8 mouse cellular contexts compared by ENCODE assay signal in the genomic region with DNA sequence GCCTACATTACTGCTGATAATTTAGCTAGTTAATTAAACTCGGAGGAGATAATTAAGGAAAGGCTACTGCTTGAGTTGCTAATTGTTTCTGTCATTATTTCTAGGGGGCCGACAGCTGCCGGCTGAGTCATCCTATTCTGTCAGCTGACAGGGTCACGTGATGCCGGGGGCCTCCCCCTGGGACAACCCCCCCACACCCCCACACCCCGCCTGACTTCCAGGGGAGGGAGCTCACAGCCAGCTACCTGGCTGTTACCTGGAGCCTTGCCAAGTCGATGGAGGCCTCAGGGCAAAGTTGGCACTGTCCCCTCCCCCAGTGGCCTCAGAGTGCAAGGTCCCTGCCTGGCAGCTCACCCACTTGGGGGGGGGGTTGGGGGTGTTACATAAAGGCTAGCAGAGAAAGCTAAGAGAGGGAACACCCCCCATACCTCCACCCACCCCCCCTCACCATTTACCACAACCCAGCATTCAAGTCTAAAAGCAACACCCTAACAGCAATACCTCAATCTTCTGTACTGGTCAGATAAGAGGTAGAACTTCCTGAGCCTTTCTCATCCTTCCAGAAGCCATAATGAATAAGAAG. TPM values are rescaled to one million over a fixed set of nuclear protein-coding genes. Genes with fewer than 3 reads are reported as not detected.
DNase-seq lines count a peak whose midpoint lies in the region; ATAC-seq and TF ChIP-seq lines count a peak whose summit lies in the region.

No protein-coding gene starts in this region.

- H3K9me3 ChIP-seq in hindbrain, embryonic 13.5 days, result no peaks in the 10 kb centered on the region
- H3K9me3 ChIP-seq in hindbrain, embryonic 10.5 days, result no peaks in the 10 kb centered on the region
- no peaks in the 10 kb centered on the region for H3K9me3 ChIP-seq in intestine, embryonic 14.5 days (ENCODE audit: control insufficient read depth, low read length)
- H3K9me3 ChIP-seq in liver, postnatal 0 days (ENCODE audit: low read length), result no peaks in the 10 kb centered on the region

- peak; percentile 55; the same call in 1 of the 2 replicates for ATAC-seq in hindbrain, embryonic 13.5 days (ENCODE audit: low FRiP score)
- no peak; the same call in 1 of the 2 replicates for ATAC-seq in intestine, embryonic 14.5 days (replicated peaks; ENCODE audit: low FRiP score, low TSS enrichment, low read depth)
- peak; percentile 48; the same call in 1 of the 2 replicates for ATAC-seq in liver, postnatal 0 days
- no peak for ATAC-seq in frontal cortex, adult (ENCODE audit: low TSS enrichment)

- no peak overlapping the region for H3K27ac ChIP-seq in hindbrain, embryonic 13.5 days
- H3K27ac ChIP-seq in hindbrain, embryonic 10.5 days, result no peak overlapping the region
- H3K27ac ChIP-seq in intestine, embryonic 14.5 days (ENCODE audit: low read depth), result no peak overlapping the region
- no peak overlapping the region for H3K27ac ChIP-seq in liver, postnatal 0 days (ENCODE audit: low read depth)

- no peak for DNase-seq in hindbrain, embryonic 10.5 days (ENCODE audit: low spot score)
- peak; percentile 50 to 59 for DNase-seq in cerebellum, adult 18-20 months
- peak; percentile 64 for DNase-seq in intestine, embryonic 14.5 days (ENCODE audit: low spot score)
- peak; percentile 60 for DNase-seq in liver, postnatal 0 days
- no peak for DNase-seq in frontal cortex, postnatal 14 days (ENCODE audit: low spot score in 2 of 2)
- no peak for DNase-seq in ovary, postnatal 36 days (ENCODE audit: low spot score)

- H3K9ac ChIP-seq in hindbrain, embryonic 13.5 days, result no peak overlapping the region
- H3K9ac ChIP-seq in intestine, embryonic 14.5 days (ENCODE audit: low read length), result no peak overlapping the region
- H3K9ac ChIP-seq in liver, postnatal 0 days (replicated peaks), result no peak overlapping the region

- H3K4me3 ChIP-seq in hindbrain, embryonic 13.5 days, result no peak overlapping the region
- no peak overlapping the region for H3K4me3 ChIP-seq in hindbrain, embryonic 10.5 days
- no peak overlapping the region for H3K4me3 ChIP-seq in intestine, embryonic 14.5 days (ENCODE audit: low read depth, low read length)
- no peak overlapping the region for H3K4me3 ChIP-seq in liver, postnatal 0 days (ENCODE audit: low read depth, low read length)

- no peak for TF ChIP-seq EP300 in liver, postnatal 0 days (IDR thresholded peaks at IDR 0.05; ENCODE audit: low read depth)

- 26% methylated on average over 6 of the region's 7 CpGs for WGBS in hindbrain, embryonic 13.5 days
- WGBS in hindbrain, embryonic 10.5 days, result 45% methylated on average over 7 of the region's 7 CpGs
- WGBS in intestine, embryonic 14.5 days, result 29% methylated on average over 7 of the region's 7 CpGs
- 30% methylated on average over 6 of the region's 7 CpGs for WGBS in liver, postnatal 0 days (ENCODE audit: insufficient replicate concordance)

- 0 out of 2 replicates have a peak overlapping the region, but pooled peaks have one; percentile 26 for H3K4me2 ChIP-seq in hindbrain, embryonic 13.5 days
- H3K4me2 ChIP-seq in intestine, embryonic 14.5 days (ENCODE audit: low read length), result peak overlapping the region; percentile 20
- no peak overlapping the region for H3K4me2 ChIP-seq in liver, postnatal 0 days (ENCODE audit: low read depth, low read length)

- H3K36me3 ChIP-seq in hindbrain, embryonic 13.5 days, result no peaks in the 10 kb centered on the region
- no peaks in the 10 kb centered on the region for H3K36me3 ChIP-seq in hindbrain, embryonic 10.5 days
- H3K36me3 ChIP-seq in intestine, embryonic 14.5 days (ENCODE audit: control insufficient read depth, insufficient read depth, low read length), result no peaks in the 10 kb centered on the region
- H3K36me3 ChIP-seq in liver, postnatal 0 days (replicated peaks; ENCODE audit: insufficient read depth, low read length), result no peaks in the 10 kb centered on the region

- peaks cover 21% of the 10 kb centered on the region for H3K4me1 ChIP-seq in hindbrain, embryonic 13.5 days (replicated peaks)
- peaks cover 16% of the 10 kb centered on the region; the same call in 1 of the 2 replicates for H3K4me1 ChIP-seq in hindbrain, embryonic 10.5 days (replicated peaks)
- no peaks in the 10 kb centered on the region for H3K4me1 ChIP-seq in intestine, embryonic 14.5 days (replicated peaks; ENCODE audit: control insufficient read depth, insufficient read depth, low read length)
- peaks cover 4% of the 10 kb centered on the region; the same call in 1 of the 2 replicates for H3K4me1 ChIP-seq in liver, postnatal 0 days (ENCODE audit: insufficient read depth)

- H3K27me3 ChIP-seq in hindbrain, embryonic 13.5 days, result peaks cover 24% of the 10 kb centered on the region; the same call in 1 of the 2 replicates
- H3K27me3 ChIP-seq in hindbrain, embryonic 10.5 days (ENCODE audit: insufficient read depth, poor library complexity, severe bottlenecking), result peaks cover 11% of the 10 kb centered on the region; the same call in 1 of the 2 replicates
- no peaks in the 10 kb centered on the region for H3K27me3 ChIP-seq in intestine, embryonic 14.5 days (replicated peaks; ENCODE audit: control insufficient read depth, insufficient read depth, low read length)
- no peaks in the 10 kb centered on the region for H3K27me3 ChIP-seq in liver, postnatal 0 days (ENCODE audit: insufficient read depth, low read length)

- no peak for TF ChIP-seq CTCF in liver, postnatal 0 days (IDR thresholded peaks at IDR 0.05; ENCODE audit: low read depth)

RNA-seq across cellular contexts. Expression of a gene that starts 41.1 kb away (rescaled TPM):
- polyA plus RNA-seq in hindbrain, embryonic 13.5 days (2015; fragmentation: Nextera tagmentation; extraction: Ambion mirVana), result 8.1 TPM in 2 replicates
- polyA plus RNA-seq in hindbrain, embryonic 10.5 days (2016; fragmentation: Nextera tagmentation; extraction: Ambion mirVana), result 6.9 and 10.2 TPM in 2 replicates
- 4.5 and 6.5 TPM in 2 replicates for polyA plus RNA-seq in intestine, embryonic 14.5 days (2014; fragmentation: Nextera tagmentation; extraction: Ambion mirVana)
- polyA plus RNA-seq in liver, postnatal 0 days (2015; fragmentation: Nextera tagmentation; extraction: Ambion mirVana), result 4.9 and 5.8 TPM in 2 replicates

Comparison
In these comparisons a context has a peak if more than half of its experiments do, and no peak if none do; other contexts are left out.
1. ATAC-seq: peak in hindbrain, embryonic 13.5 days (single experiment) and liver, postnatal 0 days (single experiment); none in intestine, embryonic 14.5 days (single experiment) and frontal cortex, adult (single experiment).
2. DNase-seq: peak in cerebellum, adult 18-20 months (2 of 2), intestine, embryonic 14.5 days (single experiment) and liver, postnatal 0 days (single experiment); none in hindbrain, embryonic 10.5 days (single experiment), frontal cortex, postnatal 14 days (0 of 2) and ovary, postnatal 36 days (single experiment).